Mouse (Mus musculus): ENCODE measurements around the gene Nkx6-2. TPM values are rescaled to one million over a fixed set of nuclear protein-coding genes. Genes with fewer than 3 reads are reported as not detected.

The Nkx6-2 gene
- polyA plus RNA-seq (2012; fragmentation: generic; extraction: Trizol): not detected

GRCm38 (mm10) chr7:139582595-139582994, at the start of gene Nkx6-2:
Gene Nkx6-2 (minus strand): TSS chr7:139582797.
- no peak within 1 kb of the TSS for H3ac ChIP-seq (ENCODE audit: control insufficient read depth, insufficient read length)
- H3K36me3 ChIP-seq (ENCODE audit: control insufficient read depth, insufficient read depth): no peaks in the 10 kb centered on the region
- no peak for TF ChIP-seq MYOD1 (IDR thresholded peaks at IDR 0.05; ENCODE audit: control insufficient read depth in 1 of 3, insufficient read length in 2 of 3, low read depth in 2 of 3)
- no peak for TF ChIP-seq TCF12 (IDR thresholded peaks at IDR 0.05; ENCODE audit: insufficient read depth, poor library complexity, severe bottlenecking)
- no peak for TF ChIP-seq REST (IDR thresholded peaks at IDR 0.05; ENCODE audit: insufficient read depth, insufficient read length)
- TF ChIP-seq MAX (IDR thresholded peaks at IDR 0.05; ENCODE audit: low read depth): no peak
- no peak for TF ChIP-seq E2F4 (IDR thresholded peaks at IDR 0.05; ENCODE audit: insufficient read depth)
- no peak for TF ChIP-seq SRF (IDR thresholded peaks at IDR 0.05; ENCODE audit: control insufficient read depth, insufficient read length, low read depth)
- no peak for TF ChIP-seq USF1 (IDR thresholded peaks at IDR 0.05; ENCODE audit: low read depth)
- TF ChIP-seq POLR2A (IDR thresholded peaks at IDR 0.05; ENCODE audit: insufficient read length, low read depth): no peak
- no peak for TF ChIP-seq CEBPB (IDR thresholded peaks at IDR 0.05; ENCODE audit: insufficient read depth, poor library complexity, severe bottlenecking)
- H3K4me2 ChIP-seq (ENCODE audit: low read depth): no peak within 1 kb of the TSS
- peaks cover 31% of the 10 kb centered on the region for H3K27me3 ChIP-seq (ENCODE audit: control insufficient read depth, insufficient read depth, insufficient read length)
- H3K4me3 ChIP-seq: no peak within 1 kb of the TSS
- no peaks in the 10 kb centered on the region for H3K79me2 ChIP-seq (ENCODE audit: control insufficient read depth, insufficient read depth)

GRCm38 (mm10) chr7:139625156-139625555, 42.6 kb upstream of the Nkx6-2 start:
- TF ChIP-seq USF1 (IDR thresholded peaks at IDR 0.05; ENCODE audit: low read depth) (no peak), TCF12 (IDR thresholded peaks at IDR 0.05; ENCODE audit: insufficient read depth, poor library complexity, severe bottlenecking) (no peak), CEBPB (IDR thresholded peaks at IDR 0.05; ENCODE audit: insufficient read depth, poor library complexity, severe bottlenecking) (no peak), TCF3 (IDR thresholded peaks at IDR 0.05; ENCODE audit: insufficient read length, low read depth) (no peak), MYOG (IDR thresholded peaks at IDR 0.05; ENCODE audit: control insufficient read depth in 1 of 3, insufficient read depth in 1 of 3, insufficient read length in 2 of 3, low read depth in 2 of 3) (no peak), SRF (IDR thresholded peaks at IDR 0.05; ENCODE audit: control insufficient read depth, insufficient read length, low read depth) (no peak), MYOD1 (IDR thresholded peaks at IDR 0.05; ENCODE audit: control insufficient read depth in 1 of 3, insufficient read length in 2 of 3, low read depth in 2 of 3) (no peak), POLR2A (IDR thresholded peaks at IDR 0.05; ENCODE audit: insufficient read length, low read depth) (no peak), REST (IDR thresholded peaks at IDR 0.05; ENCODE audit: insufficient read depth, insufficient read length) (no peak), E2F4 (IDR thresholded peaks at IDR 0.05; ENCODE audit: insufficient read depth) (no peak), MAX (IDR thresholded peaks at IDR 0.05; ENCODE audit: low read depth) (no peak), POLR2AphosphoS2 (IDR thresholded peaks at IDR 0.05; ENCODE audit: insufficient read length, low read depth) (no peak)
- H3K79me2 ChIP-seq (ENCODE audit: control insufficient read depth, insufficient read depth): no peaks in the 10 kb centered on the region
- peaks cover 38% of the 10 kb centered on the region for H3K27me3 ChIP-seq (ENCODE audit: control insufficient read depth, insufficient read depth, insufficient read length)
- H3ac ChIP-seq (ENCODE audit: control insufficient read depth, insufficient read length): no peak overlapping the region
- no peak overlapping the region for H3K4me2 ChIP-seq (ENCODE audit: low read depth)
- H3K36me3 ChIP-seq (ENCODE audit: control insufficient read depth, insufficient read depth): no peaks in the 10 kb centered on the region
- H3K4me3 ChIP-seq: no peak overlapping the region

GRCm38 (mm10) chr7:139622568-139622967, 40.0 kb upstream of the Nkx6-2 start:
- Histone ChIP-seq H3K36me3 (ENCODE audit: control insufficient read depth, insufficient read depth) (no peaks in the 10 kb centered on the region), H3K79me2 (ENCODE audit: control insufficient read depth, insufficient read depth) (no peaks in the 10 kb centered on the region), H3K4me2 (ENCODE audit: low read depth) (no peak overlapping the region), H3K27me3 (ENCODE audit: control insufficient read depth, insufficient read depth, insufficient read length) (peaks cover 46% of the 10 kb centered on the region), H3ac (ENCODE audit: control insufficient read depth, insufficient read length) (no peak overlapping the region), H3K4me3 (no peak overlapping the region)
- no peak for TF ChIP-seq MAX (IDR thresholded peaks at IDR 0.05; ENCODE audit: low read depth)
- no peak for TF ChIP-seq MYOD1 (IDR thresholded peaks at IDR 0.05; ENCODE audit: control insufficient read depth in 1 of 3, insufficient read length in 2 of 3, low read depth in 2 of 3)
- no peak for TF ChIP-seq POLR2AphosphoS2 (IDR thresholded peaks at IDR 0.05; ENCODE audit: insufficient read length, low read depth)

- no peaks in the 10 kb centered on the region for H3K36me3 ChIP-seq (ENCODE audit: control insufficient read depth, insufficient read depth)
- H3K79me2 ChIP-seq (ENCODE audit: control insufficient read depth, insufficient read depth): no peaks in the 10 kb centered on the region
- H3K4me3 ChIP-seq: no peak overlapping the region
- H3K27me3 ChIP-seq (ENCODE audit: control insufficient read depth, insufficient read depth, insufficient read length): peaks cover 87% of the 10 kb centered on the region
- H3K4me2 ChIP-seq (ENCODE audit: low read depth): no peak overlapping the region
- H3ac ChIP-seq (ENCODE audit: control insufficient read depth, insufficient read length): no peak overlapping the region
- TF ChIP-seq POLR2A (IDR thresholded peaks at IDR 0.05; ENCODE audit: insufficient read length, low read depth) (no peak), MYOG (IDR thresholded peaks at IDR 0.05; ENCODE audit: control insufficient read depth in 1 of 3, insufficient read depth in 1 of 3, insufficient read length in 2 of 3, low read depth in 2 of 3) (no peak), USF1 (IDR thresholded peaks at IDR 0.05; ENCODE audit: low read depth) (no peak), SRF (IDR thresholded peaks at IDR 0.05; ENCODE audit: control insufficient read depth, insufficient read length, low read depth) (no peak), TCF12 (IDR thresholded peaks at IDR 0.05; ENCODE audit: insufficient read depth, poor library complexity, severe bottlenecking) (no peak), CEBPB (IDR thresholded peaks at IDR 0.05; ENCODE audit: insufficient read depth, poor library complexity, severe bottlenecking) (no peak), MYOD1 (IDR thresholded peaks at IDR 0.05; ENCODE audit: control insufficient read depth in 1 of 3, insufficient read length in 2 of 3, low read depth in 2 of 3) (no peak), MAX (IDR thresholded peaks at IDR 0.05; ENCODE audit: low read depth) (no peak)
Observed at GRCm38 (mm10) chr7:139615767-139616766, 33.5 kb upstream of the Nkx6-2 start.

GRCm38 (mm10) chr7:139610328-139610727, 27.7 kb upstream of the Nkx6-2 start:
- TF ChIP-seq E2F4 (IDR thresholded peaks at IDR 0.05; ENCODE audit: insufficient read depth) (no peak), MYOD1 (IDR thresholded peaks at IDR 0.05; ENCODE audit: control insufficient read depth in 1 of 3, insufficient read length in 2 of 3, low read depth in 2 of 3) (no peak), POLR2AphosphoS2 (IDR thresholded peaks at IDR 0.05; ENCODE audit: insufficient read length, low read depth) (no peak)
- H3K4me3 ChIP-seq: no peak overlapping the region
- no peak overlapping the region for H3K4me2 ChIP-seq (ENCODE audit: low read depth)
- H3ac ChIP-seq (ENCODE audit: control insufficient read depth, insufficient read length): no peak overlapping the region
- H3K27me3 ChIP-seq (ENCODE audit: control insufficient read depth, insufficient read depth, insufficient read length): peaks cover 58% of the 10 kb centered on the region
- H3K79me2 ChIP-seq (ENCODE audit: control insufficient read depth, insufficient read depth): no peaks in the 10 kb centered on the region
- no peaks in the 10 kb centered on the region for H3K36me3 ChIP-seq (ENCODE audit: control insufficient read depth, insufficient read depth)
